Mouse (Mus musculus) layer of hippocampus, postnatal 25 days (tissue): ENCODE measurements around the gene Pcyt1a. TPM values are rescaled to one million over a fixed set of nuclear protein-coding genes. Genes with fewer than 3 reads are reported as not detected.

Source experiments
- total RNA-seq, 2 experiments: library from RNA; stranded (reverse); gene quantifications; 2 replicates each; pipeline ENCODE4 v1.2.3; 2021

The Pcyt1a gene
- total RNA-seq, 2 experiments from 2014 or later: 36.8 to 38.2 TPM

Other genes starting within 250 kb of the Pcyt1a start
- gene Fbxo45, start 183.8 kb upstream of the Pcyt1a start, total RNA-seq: 10 to 100 TPM; 43.3 to 46.4 TPM
- 10 to 100 TPM; 12.8 to 13.7 TPM for gene Wdr53, start 183.7 kb upstream of the Pcyt1a start, total RNA-seq
- under 1 TPM; 0.20 to 0.26 TPM for gene Smco1, start 159.5 kb upstream of the Pcyt1a start, total RNA-seq
- gene Rnf168, start 153.5 kb upstream of the Pcyt1a start, total RNA-seq: 10 to 100 TPM; 25.0 to 26.5 TPM
- 10 to 100 TPM; 49.4 to 58.2 TPM for gene Ubxn7, start 98.7 kb upstream of the Pcyt1a start, total RNA-seq
- gene Tm4sf19, start 30.4 kb upstream of the Pcyt1a start, total RNA-seq: not detected
- 10 to 100 TPM in 1 of 2 experiments, 1 to 10 TPM in 1; 9.8 to 14.4 TPM for gene Tctex1d2, start 11.2 kb upstream of the Pcyt1a start, total RNA-seq
- gene Slc51a, start 57.0 kb downstream of the Pcyt1a start, total RNA-seq: not detected
- gene Zdhhc19, start 65.3 kb downstream of the Pcyt1a start, total RNA-seq: not detected
- 10 to 100 TPM; 59.3 to 67.3 TPM for gene Tfrc, start 178.0 kb downstream of the Pcyt1a start, total RNA-seq
- 100 to 1,000 TPM; 163 to 165 TPM for gene Tnk2, start 213.0 kb downstream of the Pcyt1a start, total RNA-seq